Mouse (Mus musculus): ENCODE data around the gene Tspan11. TPM values are rescaled to one million over a fixed set of nuclear protein-coding genes. Genes with fewer than 3 reads are reported as not detected.

Tspan11 gene
- polyA plus RNA-seq, 1 experiment from 2014 or later = 9.8 TPM

DNA sequence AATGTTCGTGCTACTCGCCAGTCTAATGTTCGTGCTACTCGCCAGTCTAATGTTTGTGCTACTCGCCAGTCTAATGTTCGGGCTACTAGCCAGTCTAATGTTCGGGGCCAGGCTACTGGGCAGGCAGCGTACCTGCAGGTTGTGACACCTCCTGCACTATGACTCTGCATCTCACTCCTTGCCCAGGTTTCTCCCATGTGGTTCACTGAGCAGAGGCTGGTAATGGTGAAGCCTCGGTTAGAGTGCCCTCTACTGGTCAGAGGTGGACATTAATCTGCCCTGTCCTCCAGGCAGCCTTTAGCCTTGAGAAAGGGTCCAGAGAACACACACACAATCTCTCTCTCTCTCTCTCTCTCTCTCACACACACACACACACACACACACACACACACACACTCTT, 58.3 kb downstream of the Tspan11 start:
- Histone ChIP-seq H3K4me2 (no peak overlapping the region), H3K27ac (replicated peaks) (no peak overlapping the region), H3K27me3 (no peaks in the 10 kb centered on the region), H3K4me3 (no peak overlapping the region), H3K9me3 (no peaks in the 10 kb centered on the region), H3K4me1 (replicated peaks) (no peaks in the 10 kb centered on the region), H3K36me3 (0 out of 2 replicates have a peak, but pooled peaks cover 7% of the 10 kb centered on the region), H3K9ac (no peak overlapping the region)
- WGBS = 65% methylated on average over 9 of the region's 9 CpGs
- peak; percentile 84 for ATAC-seq (ENCODE audit: low read depth)

DNA sequence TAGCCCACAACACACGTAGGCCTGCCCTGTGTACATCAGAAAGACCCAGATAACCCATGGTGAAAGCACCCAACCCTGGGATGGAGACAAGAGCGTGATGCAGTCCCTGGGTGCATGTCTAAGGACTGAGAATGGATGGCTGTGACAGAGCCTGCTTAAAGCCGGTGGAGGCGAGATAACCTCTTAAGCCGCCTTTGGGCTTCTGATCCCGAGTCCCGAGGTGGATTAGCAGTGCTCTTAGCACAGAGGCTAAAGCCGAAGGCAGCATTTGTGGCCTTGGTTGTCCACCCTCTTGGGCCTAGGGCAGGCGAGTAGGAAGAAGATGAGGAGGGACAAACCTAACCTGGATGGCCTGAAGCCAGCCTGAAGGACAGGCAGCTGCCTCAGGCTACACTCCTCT, 61.3 kb downstream of the Tspan11 start:
- H3K4me2 ChIP-seq = no peak overlapping the region
- H3K4me3 ChIP-seq = no peak overlapping the region
- no peak overlapping the region for H3K27ac ChIP-seq (replicated peaks)
- no peaks in the 10 kb centered on the region for H3K4me1 ChIP-seq (replicated peaks)
- no peaks in the 10 kb centered on the region for H3K27me3 ChIP-seq
- no peak overlapping the region for H3K9ac ChIP-seq
- H3K9me3 ChIP-seq = no peaks in the 10 kb centered on the region
- H3K36me3 ChIP-seq = 0 out of 2 replicates have a peak, but pooled peaks cover 1% of the 10 kb centered on the region
- no peak for ATAC-seq (ENCODE audit: low read depth)
- WGBS = 89% methylated on average over 9 of the region's 9 CpGs

DNA sequence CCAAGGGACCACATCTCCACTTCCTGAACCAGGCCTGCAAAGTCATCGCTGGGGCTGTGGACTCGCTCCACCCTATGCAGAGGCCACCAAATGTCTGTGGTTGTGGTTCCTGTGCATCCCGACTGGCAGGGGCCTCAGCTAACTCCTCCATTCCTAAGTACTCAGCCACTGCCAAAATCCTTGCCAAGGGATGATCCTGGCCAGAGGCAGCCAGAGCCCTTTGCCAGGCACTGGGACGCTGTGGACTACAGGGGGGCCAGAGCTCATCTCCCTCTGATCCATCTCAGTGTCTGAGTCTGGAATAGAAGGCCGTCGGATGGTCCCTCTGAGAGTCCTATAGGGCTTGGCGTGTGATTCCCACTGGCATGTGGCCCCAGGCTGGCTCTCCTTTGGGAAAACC, 62.5 kb downstream of the Tspan11 start:
- 92% methylated on average over 7 of the region's 7 CpGs for WGBS
- Histone ChIP-seq H3K4me3 (no peak overlapping the region), H3K27me3 (no peaks in the 10 kb centered on the region), H3K4me1 (replicated peaks) (no peaks in the 10 kb centered on the region), H3K9me3 (no peaks in the 10 kb centered on the region), H3K4me2 (no peak overlapping the region), H3K9ac (no peak overlapping the region), H3K36me3 (no peaks in the 10 kb centered on the region), H3K27ac (replicated peaks) (no peak overlapping the region)
- no peak for ATAC-seq (ENCODE audit: low read depth)

DNA sequence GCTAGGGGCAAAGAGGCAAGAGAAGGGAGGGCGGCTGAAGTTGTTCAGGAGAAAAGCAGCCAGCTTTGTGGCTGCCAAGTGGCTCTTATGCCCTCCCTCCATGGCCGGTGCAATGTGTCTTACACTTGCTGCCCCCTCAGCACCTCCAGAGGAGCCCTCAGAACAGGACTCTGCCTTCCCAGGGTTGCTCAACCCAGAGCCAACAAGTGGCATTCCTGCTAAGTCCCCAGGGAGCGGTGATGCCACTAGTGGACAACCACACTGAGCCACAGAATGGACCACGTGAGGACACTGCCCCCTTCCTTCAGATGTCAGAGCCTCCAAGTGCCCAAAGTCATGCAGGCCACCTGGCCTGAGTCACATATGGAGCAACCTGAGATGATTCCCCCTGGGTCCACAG, 65.7 kb downstream of the Tspan11 start:
- Histone ChIP-seq H3K9me3 (no peaks in the 10 kb centered on the region), H3K4me2 (no peak overlapping the region), H3K9ac (no peak overlapping the region), H3K27ac (replicated peaks) (no peak overlapping the region), H3K4me3 (no peak overlapping the region), H3K4me1 (replicated peaks) (no peaks in the 10 kb centered on the region), H3K27me3 (no peaks in the 10 kb centered on the region), H3K36me3 (no peaks in the 10 kb centered on the region)
- no peak for ATAC-seq (ENCODE audit: low read depth)
- 80% methylated on average over 4 of the region's 4 CpGs for WGBS

DNA sequence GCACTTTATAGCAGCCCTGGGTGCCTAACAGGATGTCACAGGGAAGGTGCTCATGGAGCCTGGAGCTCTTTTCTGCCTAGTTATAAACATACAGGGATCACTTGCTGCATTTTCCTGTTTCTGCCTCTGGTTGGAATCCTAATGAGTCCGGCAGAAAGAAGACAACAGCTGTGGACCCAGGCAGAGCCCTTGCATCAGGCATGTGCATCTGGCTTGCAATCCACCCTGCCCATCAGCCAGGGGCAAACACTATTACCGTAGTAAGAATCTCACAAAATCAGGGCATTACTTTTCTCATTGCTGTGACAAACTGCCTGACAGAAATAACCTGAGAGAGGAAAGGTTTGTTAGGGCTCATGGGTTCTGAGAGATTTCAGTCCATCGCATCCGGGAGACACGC, 68.8 kb downstream of the Tspan11 start:
- no peak overlapping the region for H3K27ac ChIP-seq (replicated peaks)
- 85% methylated on average over 5 of the region's 5 CpGs for WGBS
- H3K4me3 ChIP-seq = no peak overlapping the region

DNA sequence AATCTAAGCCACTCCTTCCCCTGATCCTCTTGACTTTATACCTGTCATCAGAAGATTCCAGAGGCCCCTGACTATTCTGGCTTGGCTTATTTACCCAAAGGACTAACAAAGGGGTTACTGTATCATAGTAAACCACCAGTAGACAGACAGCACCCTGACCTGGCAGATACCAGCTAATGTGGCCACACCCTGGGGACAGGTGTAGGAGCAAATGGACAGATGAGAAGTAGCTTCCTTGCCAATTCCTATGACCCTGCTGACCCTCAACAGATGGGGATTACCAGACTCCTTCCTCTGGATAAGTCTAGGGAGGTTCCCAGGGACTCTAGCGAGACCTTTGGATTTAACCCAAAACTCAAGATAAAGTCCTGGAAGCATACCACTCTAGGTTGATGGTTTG, 72.8 kb downstream of the Tspan11 start:
- 96% methylated on average over 1 of the region's 1 CpGs for WGBS

More for the DNA sequence above, 68.8 kb downstream of the Tspan11 start:
- Histone ChIP-seq H3K27me3 (no peaks in the 10 kb centered on the region), H3K4me2 (no peak overlapping the region), H3K9me3 (no peaks in the 10 kb centered on the region), H3K9ac (no peak overlapping the region), H3K4me1 (replicated peaks) (no peaks in the 10 kb centered on the region), H3K36me3 (no peaks in the 10 kb centered on the region)
- ATAC-seq (ENCODE audit: low read depth) = no peak

DNA sequence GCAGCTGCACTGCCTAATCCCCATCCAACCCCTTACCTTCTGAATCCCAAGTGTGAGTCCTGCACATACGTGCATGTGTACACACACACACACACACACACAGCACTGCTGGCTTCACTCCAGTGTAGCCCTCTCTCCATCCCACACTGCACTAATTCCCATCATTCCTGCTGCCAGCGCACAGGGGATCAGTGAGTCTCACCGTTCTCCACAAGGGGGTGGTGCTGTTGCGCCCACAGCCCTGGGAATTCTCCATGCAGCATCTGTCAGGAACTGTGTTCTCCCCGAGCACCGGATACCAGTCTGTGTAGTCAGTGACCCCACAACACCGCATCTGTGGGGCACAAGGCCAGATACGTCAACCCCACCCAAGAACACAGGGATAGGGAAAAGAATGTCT, 78.1 kb downstream of the Tspan11 start:
- Histone ChIP-seq H3K27me3 (no peaks in the 10 kb centered on the region), H3K36me3 (peaks cover 14% of the 10 kb centered on the region; the same call in 1 of the 2 replicates), H3K27ac (replicated peaks) (no peak overlapping the region), H3K4me1 (replicated peaks) (peaks cover 16% of the 10 kb centered on the region), H3K9me3 (no peaks in the 10 kb centered on the region), H3K4me3 (no peak overlapping the region), H3K9ac (no peak overlapping the region), H3K4me2 (no peak overlapping the region)
- WGBS = 46% methylated on average over 8 of the region's 8 CpGs
- ATAC-seq (ENCODE audit: low read depth) = peak; percentile 25; the same call in 1 of the 2 replicates

More for the DNA sequence above, 72.8 kb downstream of the Tspan11 start:
- Histone ChIP-seq H3K27ac (replicated peaks) (no peak overlapping the region), H3K36me3 (peaks cover 9% of the 10 kb centered on the region; the same call in 1 of the 2 replicates), H3K9me3 (no peaks in the 10 kb centered on the region), H3K4me3 (no peak overlapping the region), H3K27me3 (no peaks in the 10 kb centered on the region), H3K9ac (no peak overlapping the region), H3K4me1 (replicated peaks) (no peaks in the 10 kb centered on the region), H3K4me2 (no peak overlapping the region)
- no peak for ATAC-seq (ENCODE audit: low read depth)

DNA sequence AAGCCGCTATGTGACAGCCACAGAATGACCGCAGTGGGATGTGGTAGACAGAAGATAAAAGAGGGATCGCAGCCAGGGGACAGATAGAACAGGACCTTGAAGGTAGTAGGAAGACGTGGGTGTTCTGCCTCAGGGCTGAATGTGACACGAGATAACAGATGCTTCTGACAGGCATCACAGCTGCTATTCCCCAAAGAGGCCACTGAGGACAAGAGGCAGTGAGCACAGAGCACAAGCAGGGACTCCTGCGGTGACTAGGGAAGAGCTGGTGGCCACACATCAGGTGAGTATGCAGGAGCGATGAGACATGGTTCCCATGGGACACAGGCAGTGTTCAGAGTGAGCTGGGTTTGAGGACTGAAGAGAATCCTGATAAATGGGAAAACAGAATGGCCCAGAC, 82.3 kb downstream of the Tspan11 start:
- Histone ChIP-seq H3K36me3 (peaks cover 5% of the 10 kb centered on the region; the same call in 1 of the 2 replicates), H3K4me3 (no peak overlapping the region), H3K4me2 (no peak overlapping the region), H3K9me3 (no peaks in the 10 kb centered on the region), H3K9ac (no peak overlapping the region), H3K4me1 (replicated peaks) (peaks cover 34% of the 10 kb centered on the region), H3K27ac (replicated peaks) (no peak overlapping the region), H3K27me3 (no peaks in the 10 kb centered on the region)
- no peak for ATAC-seq (ENCODE audit: low read depth)
- 59% methylated on average over 7 of the region's 7 CpGs for WGBS

DNA sequence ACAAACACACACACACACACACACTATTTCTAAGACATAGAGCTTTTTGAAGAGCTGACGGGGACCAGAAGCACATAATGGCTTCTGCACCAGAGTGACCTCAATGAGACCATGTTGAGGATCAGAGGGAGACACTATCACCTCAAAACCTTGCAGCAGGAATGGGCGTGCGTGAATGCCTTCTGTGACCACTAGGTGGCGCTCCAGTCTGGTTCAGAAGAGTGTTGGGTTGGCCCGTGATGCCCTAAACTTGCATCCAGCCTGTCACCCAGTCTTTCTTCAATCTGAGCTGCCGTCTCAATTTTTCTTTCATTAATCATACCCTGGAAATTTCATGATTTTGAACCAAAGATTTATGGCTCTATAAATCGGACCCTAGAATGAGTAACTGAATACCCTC, 82.7 kb downstream of the Tspan11 start:
- no peaks in the 10 kb centered on the region for H3K27me3 ChIP-seq
- H3K4me1 ChIP-seq (replicated peaks) = peaks cover 38% of the 10 kb centered on the region
- H3K36me3 ChIP-seq = peaks cover 5% of the 10 kb centered on the region; the same call in 1 of the 2 replicates
- no peak overlapping the region for H3K27ac ChIP-seq (replicated peaks)
- no peaks in the 10 kb centered on the region for H3K9me3 ChIP-seq
- H3K4me3 ChIP-seq = no peak overlapping the region
- 9% methylated on average over 7 of the region's 7 CpGs for WGBS
- ATAC-seq (ENCODE audit: low read depth) = 0 out of 2 replicates have a peak, but pooled peaks have one; percentile 15
- no peak overlapping the region for H3K4me2 ChIP-seq
- H3K9ac ChIP-seq = no peak overlapping the region

DNA sequence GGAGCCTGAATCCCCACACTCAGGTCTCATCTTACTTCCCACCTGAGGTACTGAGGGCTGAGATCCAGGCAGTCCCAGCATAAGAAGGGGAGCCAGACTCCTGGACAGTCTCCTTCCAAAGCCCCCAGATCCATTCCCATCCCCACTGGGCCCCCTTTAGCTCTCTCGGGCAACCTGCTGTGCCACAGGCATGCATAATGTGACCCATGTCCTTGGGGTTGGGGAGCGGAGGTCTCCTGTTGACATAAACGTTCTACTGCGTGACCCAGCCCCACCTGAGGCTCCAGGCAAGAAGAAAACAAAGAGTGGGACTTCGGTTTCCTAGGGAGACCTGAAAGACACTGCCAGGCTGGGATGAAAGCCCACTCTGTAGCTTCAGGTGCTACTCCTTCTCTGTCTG, 83.5 kb downstream of the Tspan11 start:
- no peak overlapping the region for H3K9ac ChIP-seq
- no peak overlapping the region for H3K27ac ChIP-seq (replicated peaks)
- H3K36me3 ChIP-seq = peaks cover 5% of the 10 kb centered on the region; the same call in 1 of the 2 replicates
- ATAC-seq (ENCODE audit: low read depth) = no peak
- no peaks in the 10 kb centered on the region for H3K9me3 ChIP-seq
- no peak overlapping the region for H3K4me2 ChIP-seq
- peaks cover 37% of the 10 kb centered on the region for H3K4me1 ChIP-seq (replicated peaks)
- H3K27me3 ChIP-seq = no peaks in the 10 kb centered on the region
- no peak overlapping the region for H3K4me3 ChIP-seq
- WGBS = 54% methylated on average over 5 of the region's 5 CpGs

DNA sequence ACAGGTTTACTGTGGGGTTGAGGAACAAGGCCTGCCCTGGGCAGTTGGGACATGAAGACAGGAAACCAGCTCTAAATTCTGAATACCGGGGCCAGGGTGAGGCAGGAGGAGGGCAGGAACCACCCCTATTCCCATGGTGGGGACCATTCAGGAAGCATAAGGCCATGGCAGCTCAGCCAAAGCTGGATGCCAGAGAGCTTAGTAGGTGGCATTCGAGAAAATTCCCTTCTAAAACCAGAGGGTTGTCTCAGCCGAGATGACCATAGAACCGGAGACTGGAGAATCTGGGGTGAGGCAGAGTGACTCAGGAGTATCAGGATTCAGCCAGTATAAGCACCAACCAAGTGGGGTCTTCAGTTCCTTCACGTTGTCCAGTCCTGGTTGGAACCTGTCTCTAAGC, 84.5 kb downstream of the Tspan11 start:
- Histone ChIP-seq H3K27ac (replicated peaks) (no peak overlapping the region), H3K27me3 (no peaks in the 10 kb centered on the region), H3K4me2 (no peak overlapping the region), H3K36me3 (no peaks in the 10 kb centered on the region), H3K9ac (no peak overlapping the region), H3K4me1 (replicated peaks) (peaks cover 34% of the 10 kb centered on the region), H3K4me3 (no peak overlapping the region), H3K9me3 (no peaks in the 10 kb centered on the region)
- ATAC-seq (ENCODE audit: low read depth) = no peak
- WGBS = 91% methylated on average over 5 of the region's 5 CpGs

DNA sequence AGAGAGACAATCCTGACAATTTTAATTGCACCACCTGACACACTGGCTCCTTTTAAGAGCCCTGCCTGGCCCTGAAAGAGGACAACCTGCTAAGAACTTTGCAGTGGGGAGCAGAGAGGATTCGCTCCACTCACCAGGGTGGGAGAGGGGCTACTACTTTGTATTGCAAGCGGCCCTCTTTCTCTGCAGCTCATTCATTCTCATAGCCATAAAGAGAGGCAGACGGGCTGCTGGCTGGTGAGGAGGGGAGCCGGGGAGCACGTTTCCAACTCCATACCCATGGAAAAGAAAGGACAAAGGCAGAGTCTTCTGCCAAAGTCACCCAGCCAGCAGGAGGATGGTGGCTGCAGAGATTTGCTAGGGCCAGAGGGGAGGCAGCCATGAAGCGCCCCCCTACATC, 86.2 kb downstream of the Tspan11 start:
- 13% methylated on average over 6 of the region's 6 CpGs for WGBS
- peak overlapping the region; percentile 77 for H3K27ac ChIP-seq (replicated peaks)
- H3K9ac ChIP-seq = no peak overlapping the region
- no peaks in the 10 kb centered on the region for H3K27me3 ChIP-seq
- H3K36me3 ChIP-seq = no peaks in the 10 kb centered on the region
- H3K4me1 ChIP-seq (replicated peaks) = peaks cover 39% of the 10 kb centered on the region
- H3K9me3 ChIP-seq = no peaks in the 10 kb centered on the region
- peak; percentile 59 for ATAC-seq (ENCODE audit: low read depth)
- H3K4me2 ChIP-seq = no peak overlapping the region
- H3K4me3 ChIP-seq = no peak overlapping the region

DNA sequence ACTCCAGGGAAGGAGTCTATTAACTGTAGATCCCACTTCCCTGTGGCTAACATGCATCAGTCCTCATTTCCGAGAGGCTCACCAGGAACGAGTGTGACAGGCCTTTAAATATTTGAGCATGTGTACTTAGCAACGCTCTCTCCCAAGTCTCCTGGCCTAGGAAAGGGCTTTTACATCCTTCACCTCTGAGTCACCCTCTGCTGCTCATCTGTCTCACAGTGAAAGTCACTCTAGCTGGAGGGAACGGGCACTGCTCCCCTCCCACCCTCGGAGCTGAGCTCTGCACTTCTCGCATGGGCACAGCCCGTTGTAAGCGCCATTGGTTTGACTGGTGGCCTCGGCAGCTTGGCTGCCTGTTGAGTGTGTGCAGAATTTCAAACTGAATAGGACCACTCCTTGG, 86.6 kb downstream of the Tspan11 start:
- H3K4me1 ChIP-seq (replicated peaks) = peaks cover 44% of the 10 kb centered on the region
- H3K27ac ChIP-seq (replicated peaks) = peak overlapping the region; percentile 77
- no peaks in the 10 kb centered on the region for H3K9me3 ChIP-seq
- 13% methylated on average over 9 of the region's 9 CpGs for WGBS
- H3K36me3 ChIP-seq = no peaks in the 10 kb centered on the region
- no peak overlapping the region for H3K4me2 ChIP-seq
- no peak overlapping the region for H3K4me3 ChIP-seq
- no peak overlapping the region for H3K9ac ChIP-seq
- ATAC-seq (ENCODE audit: low read depth) = peak; percentile 52
- no peaks in the 10 kb centered on the region for H3K27me3 ChIP-seq

Measured in neural tube, embryonic 13.5 days (tissue).